Mouse (Mus musculus): ENCODE results near the gene Map10. TPM values are rescaled to one million over a fixed set of nuclear protein-coding genes. Genes with fewer than 3 reads are reported as not detected.

Gene Map10
- polyA plus RNA-seq (2014; fragmentation: Illumina TruSeq; extraction: RNeasy Lipid Tissue Mini Kit (QIAGEN cat#74804); ENCODE audit: low read depth, low replicate concordance): 4.8 TPM

DNA sequence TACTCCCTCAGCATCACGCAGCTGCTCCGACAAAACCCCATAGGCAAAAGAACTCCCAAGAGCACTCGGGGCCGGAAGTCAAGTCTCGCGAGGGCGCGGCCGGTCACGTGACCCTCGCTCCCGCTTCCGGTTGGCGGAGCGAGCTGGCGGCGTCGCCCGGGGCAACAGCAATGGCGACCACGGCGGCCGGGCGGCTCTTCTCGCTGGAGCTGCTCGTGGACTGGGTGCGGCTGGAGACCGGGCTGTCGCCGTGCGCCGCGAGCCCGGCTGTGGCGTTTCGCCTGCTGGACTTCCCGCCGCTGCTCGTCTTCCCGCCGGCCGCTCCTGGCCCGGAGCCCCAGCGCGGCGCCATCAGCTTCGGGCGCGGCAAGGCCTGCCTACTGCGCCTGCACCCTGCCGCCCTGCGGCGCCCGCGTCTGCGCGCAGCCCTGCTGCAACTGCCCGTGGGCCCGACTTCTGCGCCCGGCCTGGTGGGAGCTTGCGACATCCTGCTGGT is at the start of gene Map10:
TSS of gene Map10 (plus strand) at position 119 of the 496 bp plus-strand sequence.

Other genes starting within 250 kb of the Map10 start
- 6.2 TPM for gene Sipa1l2, start 100.0 kb upstream of the Map10 start, polyA plus RNA-seq (2014; fragmentation: Illumina TruSeq; extraction: RNeasy Lipid Tissue Mini Kit (QIAGEN cat#74804); ENCODE audit: low read depth, low replicate concordance)
- 9.4 TPM for gene Ntpcr, start 60.1 kb downstream of the Map10 start, polyA plus RNA-seq (2014; fragmentation: Illumina TruSeq; extraction: RNeasy Lipid Tissue Mini Kit (QIAGEN cat#74804); ENCODE audit: low read depth, low replicate concordance)
- not detected for gene Pcnx2, start 228.5 kb downstream of the Map10 start, polyA plus RNA-seq (2014; fragmentation: Illumina TruSeq; extraction: RNeasy Lipid Tissue Mini Kit (QIAGEN cat#74804); ENCODE audit: low read depth, low replicate concordance)
- gene Map3k21, start 240.6 kb downstream of the Map10 start, polyA plus RNA-seq (2014; fragmentation: Illumina TruSeq; extraction: RNeasy Lipid Tissue Mini Kit (QIAGEN cat#74804); ENCODE audit: low read depth, low replicate concordance): 0.82 TPM

Measured in adrenal gland, adult 10 weeks (tissue).